Mouse (Mus musculus) forebrain, embryonic 13.5 days (tissue): ENCODE data around the gene Cnp. TPM values are rescaled to one million over a fixed set of nuclear protein-coding genes. Genes with fewer than 3 reads are reported as not detected.
"Not testable (repeated sequence)": the region's sequence is repeated elsewhere in the genome, so short reads cannot be mapped to it uniquely, and the experiment has no call there.

Experiments used
- ATAC-seq: fragments of 200-750 bp; cut with Nextera tagmentation; 2 replicates; pipeline ENCODE4 v1.8.0; 2017
- H3K27ac ChIP-seq: fragments of 300-500 bp; sonication (generic); 2 replicates; pipeline ENCODE4 v1.5.1; 2015; ENCODE audit warnings: inconsistent platforms, mild to moderate bottlenecking, moderate library complexity
- H3K27me3 ChIP-seq: fragments of 300-500 bp; sonication (generic); 2 replicates; pipeline ENCODE4 v1.6.1; 2015; ENCODE audit warnings: mild to moderate bottlenecking, inconsistent platforms
- H3K36me3 ChIP-seq: fragments of 300-500 bp; sonication (generic); 2 replicates; pipeline ENCODE4 v1.6.1; 2015; ENCODE audit warnings: mild to moderate bottlenecking, inconsistent platforms; ENCODE audit not compliant: poor library complexity, severe bottlenecking
- H3K4me1 ChIP-seq: fragments of 300-500 bp; sonication (generic); 2 replicates; pipeline ENCODE4 v1.6.1; 2015; ENCODE audit warnings: inconsistent platforms
- H3K4me2 ChIP-seq: fragments of 300-500 bp; sonication (generic); 2 replicates; pipeline ENCODE4 v1.6.1; 2015; ENCODE audit warnings: inconsistent platforms, mild to moderate bottlenecking, moderate library complexity
- H3K4me3 ChIP-seq: fragments of 300-500 bp; sonication (generic); 2 replicates; pipeline ENCODE4 v1.5.1; 2015; ENCODE audit warnings: mild to moderate bottlenecking, inconsistent platforms
- H3K9ac ChIP-seq: fragments of 300-500 bp; sonication (generic); 2 replicates; pipeline ENCODE4 v1.6.1; 2015; ENCODE audit warnings: mild to moderate bottlenecking, inconsistent platforms
- H3K9me3 ChIP-seq: fragments of 300-500 bp; sonication (generic); replicated peaks from 2 replicates; pipeline ENCODE4 v1.6.1; 2016; ENCODE audit warnings: inconsistent platforms
- WGBS: fragments of 180-500 bp; shearing (Covaris S2); methylation state at CpG from one replicate; pipeline ENCODE4 v1.1.7; 2015; 5-methylcytosine and 5-hydroxymethylcytosine counted together
- polyA plus RNA-seq: library from polyadenylated mRNA; unstranded; fragments of >200 nt; fragmentation: Nextera tagmentation; extraction: Ambion mirVana; gene quantifications from 2 replicates; pipeline ENCODE4 v1.2.1, GENCODE M21; 2015

Gene Cnp
- polyA plus RNA-seq, 1 experiment from 2014 or later, result 20.8 TPM

- Histone ChIP-seq H3K4me2 (no peak overlapping the region), H3K9ac (no peak overlapping the region), H3K4me3 (no peak overlapping the region), H3K36me3 (0 out of 2 replicates have a peak, but pooled peaks cover 15% of the 10 kb centered on the region), H3K9me3 (no peaks in the 10 kb centered on the region), H3K27ac (no peak overlapping the region), H3K4me1 (peaks cover 20% of the 10 kb centered on the region), H3K27me3 (no peaks in the 10 kb centered on the region)
- no peak for ATAC-seq
- WGBS, result 88% methylated on average over 5 of the region's 5 CpGs
These were observed 41.6 kb downstream of the Cnp start for GRCm38 (mm10) chr11:100616332-100616731.

DNA sequence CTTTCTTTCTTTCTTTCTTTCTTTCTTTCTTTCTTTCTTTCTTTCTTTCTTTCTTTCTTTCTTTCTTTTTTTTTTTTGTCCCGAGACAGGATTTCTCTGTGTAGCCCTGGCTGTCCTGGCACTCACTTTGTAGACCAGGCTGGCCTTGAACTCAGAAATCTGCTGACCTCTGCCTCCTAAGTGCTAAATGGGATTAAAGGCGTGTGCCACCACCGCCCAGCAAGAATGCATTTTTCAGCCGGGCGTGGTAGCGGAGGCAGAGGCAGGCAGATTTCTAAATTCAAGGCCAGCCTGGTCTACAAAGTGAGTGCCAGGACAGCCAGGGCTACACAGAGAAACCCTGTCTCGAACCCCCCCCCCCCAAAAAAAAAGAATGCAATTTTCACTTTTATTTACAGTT, 42.1 kb downstream of the Cnp start:
- H3K27ac ChIP-seq, H3K9ac ChIP-seq, H3K9me3 ChIP-seq, H3K4me2 ChIP-seq, ATAC-seq, H3K27me3 ChIP-seq, H3K4me3 ChIP-seq: not testable (repeated sequence)
- H3K4me1 ChIP-seq, result peaks cover 20% of the 10 kb centered on the region
- 89% methylated on average over 7 of the region's 7 CpGs for WGBS
- H3K36me3 ChIP-seq, result 0 out of 2 replicates have a peak, but pooled peaks cover 11% of the 10 kb centered on the region

GRCm38 (mm10) chr11:100617480-100617879, 42.8 kb downstream of the Cnp start:
- no peaks in the 10 kb centered on the region for H3K9me3 ChIP-seq
- 0 out of 2 replicates have a peak overlapping the region, but pooled peaks have one; percentile 90 for H3K9ac ChIP-seq
- H3K4me2 ChIP-seq, result peak overlapping the region; percentile 88
- 0 out of 2 replicates have a peak, but pooled peaks cover 9% of the 10 kb centered on the region for H3K36me3 ChIP-seq
- ATAC-seq, result no peak
- H3K27me3 ChIP-seq, result no peaks in the 10 kb centered on the region
- H3K27ac ChIP-seq, result no peak overlapping the region
- peak overlapping the region; percentile 96; the same call in 1 of the 2 replicates for H3K4me3 ChIP-seq
- WGBS, result 95% methylated on average over 4 of the region's 4 CpGs
- H3K4me1 ChIP-seq, result peaks cover 20% of the 10 kb centered on the region

DNA sequence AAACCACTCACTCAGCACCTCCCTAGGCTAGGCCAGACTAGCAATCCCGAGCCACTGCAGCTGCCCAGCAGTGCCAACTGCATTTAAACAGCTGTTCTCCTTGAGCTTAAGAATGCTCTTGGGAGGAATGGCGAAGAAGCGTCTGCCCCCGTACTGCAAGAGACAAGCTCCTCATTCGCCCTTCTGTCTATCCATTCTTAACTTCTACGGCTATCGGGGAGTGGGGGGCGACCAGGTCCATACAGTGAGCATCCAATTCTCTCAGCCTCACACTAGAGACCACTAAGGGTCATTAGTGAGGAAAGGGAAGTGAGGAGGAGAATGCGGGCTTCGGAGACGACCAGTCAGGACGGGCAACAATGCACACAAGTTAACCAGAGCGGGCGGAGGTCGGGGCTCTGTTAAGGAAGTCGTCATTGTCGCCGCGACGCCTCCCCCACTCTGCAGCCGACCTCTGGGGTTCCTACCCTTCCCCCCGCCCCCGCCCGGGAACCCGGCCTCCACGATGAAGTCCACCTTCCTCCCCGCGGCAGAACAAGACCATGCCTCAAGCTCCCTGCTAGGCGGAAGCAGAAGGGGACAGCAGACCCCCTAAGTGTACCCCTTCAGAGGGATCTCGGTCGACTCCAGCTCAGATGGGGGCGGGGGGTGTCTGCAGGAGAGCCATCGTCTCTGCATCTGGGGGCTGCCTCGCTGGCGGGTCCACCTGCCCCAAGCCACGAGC, 44.2 kb downstream of the Cnp start, which contains the start of gene Nkiras2:
TSS of gene Nkiras2 (plus strand) at position 484 of the 724 bp plus-strand sequence.
- peak; percentile 62 for ATAC-seq
- Histone ChIP-seq H3K4me2 (peak within 1 kb of the TSS; percentile 88), H3K27ac (peak within 1 kb of the TSS; percentile 85), H3K36me3 (0 out of 2 replicates have a peak, but pooled peaks cover 9% of the 10 kb centered on the region), H3K27me3 (no peaks in the 10 kb centered on the region), H3K4me1 (peaks cover 28% of the 10 kb centered on the region), H3K4me3 (peak within 1 kb of the TSS; percentile 96), H3K9ac (peak within 1 kb of the TSS; percentile 90), H3K9me3 (no peaks in the 10 kb centered on the region)
- under 1% methylated on average over 36 of the region's 36 CpGs for WGBS

DNA sequence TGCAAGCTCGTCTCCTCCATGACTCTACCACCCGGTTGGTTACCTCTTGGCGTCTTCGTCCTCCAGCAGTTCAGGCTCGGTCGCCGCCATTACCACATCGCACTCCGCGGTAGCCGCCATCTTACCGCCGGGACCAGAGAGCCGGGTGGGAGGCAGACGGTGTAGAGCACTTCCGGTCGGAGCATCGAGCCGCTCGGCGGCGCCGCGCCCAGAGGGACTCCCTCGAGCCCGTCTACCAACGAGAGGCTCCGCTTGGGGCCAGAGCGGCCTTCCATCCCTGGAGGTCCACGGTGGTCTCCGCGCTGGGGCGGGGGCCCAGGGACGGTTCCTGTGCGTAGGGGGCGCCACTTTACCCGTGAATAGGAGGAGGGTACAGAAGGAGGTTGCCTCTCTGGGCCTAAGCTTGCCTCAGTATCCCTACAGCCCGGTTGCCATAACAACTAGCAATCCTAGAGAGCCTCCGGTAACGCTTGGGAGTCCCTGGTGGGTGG, 44.8 kb downstream of the Cnp start:
- Histone ChIP-seq H3K4me2 (peak overlapping the region; percentile 88), H3K36me3 (peaks cover 11% of the 10 kb centered on the region; the same call in 1 of the 2 replicates), H3K27me3 (no peaks in the 10 kb centered on the region), H3K9ac (peak overlapping the region; percentile 90), H3K4me3 (peak overlapping the region; percentile 96), H3K27ac (peak overlapping the region; percentile 85), H3K9me3 (no peaks in the 10 kb centered on the region), H3K4me1 (peaks cover 34% of the 10 kb centered on the region)
- under 1% methylated on average over 40 of the region's 40 CpGs for WGBS
- peak; percentile 98 for ATAC-seq

- ATAC-seq, result no peak
- Histone ChIP-seq H3K4me2 (peak within 1 kb of the TSS; percentile 88), H3K36me3 (peaks cover 15% of the 10 kb centered on the region), H3K4me1 (peaks cover 36% of the 10 kb centered on the region), H3K27me3 (no peaks in the 10 kb centered on the region), H3K4me3 (peak within 1 kb of the TSS; percentile 96), H3K9ac (peak within 1 kb of the TSS; percentile 90), H3K27ac (peak within 1 kb of the TSS; percentile 85), H3K9me3 (no peaks in the 10 kb centered on the region)
- 3% methylated on average over 11 of the region's 11 CpGs for WGBS
These were observed 45.3 kb downstream of the Cnp start, which contains the start of gene Dnajc7 for GRCm38 (mm10) chr11:100619982-100620381. Gene Dnajc7 (minus strand): TSS chr11:100620168.

GRCm38 (mm10) chr11:100622714-100623113, 48.0 kb downstream of the Cnp start:
- peak overlapping the region; percentile 78 for H3K4me2 ChIP-seq
- WGBS, result under 1% methylated on average over 24 of the region's 24 CpGs
- ATAC-seq, result peak; percentile 63

GRCm38 (mm10) chr11:100623867-100624266, 49.2 kb downstream of the Cnp start:
- Histone ChIP-seq H3K9ac (peak overlapping the region; percentile 37), H3K4me2 (peak overlapping the region; percentile 78), H3K36me3 (peaks cover 29% of the 10 kb centered on the region), H3K4me1 (peaks cover 33% of the 10 kb centered on the region), H3K27ac (no peak overlapping the region), H3K27me3 (no peaks in the 10 kb centered on the region), H3K9me3 (no peaks in the 10 kb centered on the region), H3K4me3 (peak overlapping the region; percentile 82)
- WGBS, result 48% methylated on average over 5 of the region's 5 CpGs
- no peak for ATAC-seq

More at GRCm38 (mm10) chr11:100622714-100623113, 48.0 kb downstream of the Cnp start:
- peaks cover 29% of the 10 kb centered on the region for H3K36me3 ChIP-seq
- no peaks in the 10 kb centered on the region for H3K27me3 ChIP-seq
- no peaks in the 10 kb centered on the region for H3K9me3 ChIP-seq
- H3K9ac ChIP-seq, result peak overlapping the region; percentile 89
- H3K27ac ChIP-seq, result peak overlapping the region; percentile 74
- peaks cover 32% of the 10 kb centered on the region for H3K4me1 ChIP-seq
- H3K4me3 ChIP-seq, result peak overlapping the region; percentile 82

DNA sequence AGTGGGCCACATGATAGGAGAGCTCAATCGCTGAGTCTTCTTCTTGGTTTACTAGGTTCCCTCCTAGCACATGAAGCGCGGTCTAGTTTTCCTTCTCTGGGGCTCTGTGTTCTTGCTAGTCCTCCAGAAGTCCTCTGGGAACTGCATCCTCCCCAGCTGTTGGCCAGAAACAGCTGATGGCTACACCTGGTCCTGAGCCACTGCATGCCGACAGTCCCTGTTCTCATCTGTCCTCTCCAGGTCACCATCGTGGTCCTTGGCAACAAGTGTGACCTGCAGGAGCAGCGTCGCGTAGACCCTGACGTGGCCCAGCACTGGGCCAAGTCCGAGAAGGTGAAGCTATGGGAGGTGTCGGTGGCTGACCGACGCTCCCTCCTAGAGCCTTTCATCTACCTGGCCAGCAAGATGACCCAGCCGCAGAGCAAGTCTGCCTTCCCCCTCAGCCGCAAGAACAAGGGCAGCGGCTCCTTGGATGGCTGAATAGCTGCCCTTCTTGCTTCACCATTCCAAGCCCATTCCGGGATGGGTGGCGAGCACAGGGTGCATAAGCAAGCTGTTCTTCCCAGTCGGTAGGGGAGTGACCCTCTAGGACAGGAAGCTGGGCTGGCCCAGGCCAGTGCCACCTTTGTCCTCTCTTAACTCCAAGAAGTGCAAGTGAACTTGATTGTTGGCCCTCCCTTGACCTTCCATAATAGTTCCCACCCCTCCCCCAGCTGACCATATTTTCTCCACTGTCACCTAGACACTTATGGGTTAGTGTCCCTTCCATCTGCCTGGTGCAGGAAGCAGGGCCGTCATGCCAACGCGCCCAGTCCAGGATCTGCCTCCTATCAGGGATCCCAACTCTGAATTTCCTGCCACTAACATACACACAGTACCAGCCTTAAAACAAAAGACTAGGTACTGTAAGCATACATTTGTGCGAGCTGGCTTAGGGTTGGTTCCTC, 51.3 kb downstream of the Cnp start:
- H3K4me2 ChIP-seq, result no peak overlapping the region
- H3K4me3 ChIP-seq, result no peak overlapping the region
- no peak overlapping the region for H3K27ac ChIP-seq
- no peak for ATAC-seq
- no peaks in the 10 kb centered on the region for H3K9me3 ChIP-seq
- peaks cover 29% of the 10 kb centered on the region for H3K36me3 ChIP-seq
- 0 out of 2 replicates have a peak, but pooled peaks cover 3% of the 10 kb centered on the region for H3K27me3 ChIP-seq
- H3K4me1 ChIP-seq, result peaks cover 32% of the 10 kb centered on the region
- H3K9ac ChIP-seq, result no peak overlapping the region
- WGBS, result 94% methylated on average over 23 of the region's 23 CpGs

GRCm38 (mm10) chr11:100626701-100627195, 52.0 kb downstream of the Cnp start:
- Histone ChIP-seq H3K27ac (no peak overlapping the region), H3K27me3 (0 out of 2 replicates have a peak, but pooled peaks cover 3% of the 10 kb centered on the region), H3K4me1 (peaks cover 32% of the 10 kb centered on the region), H3K4me3 (no peak overlapping the region), H3K4me2 (no peak overlapping the region), H3K9me3 (no peaks in the 10 kb centered on the region), H3K36me3 (peaks cover 29% of the 10 kb centered on the region), H3K9ac (no peak overlapping the region)
- 27% methylated on average over 9 of the region's 9 CpGs for WGBS
- ATAC-seq, result peak; percentile 58

GRCm38 (mm10) chr11:100628056-100628455, 53.4 kb downstream of the Cnp start:
- H3K36me3 ChIP-seq, result peaks cover 29% of the 10 kb centered on the region
- 90% methylated on average over 5 of the region's 5 CpGs for WGBS
- no peak overlapping the region for H3K27ac ChIP-seq
- no peaks in the 10 kb centered on the region for H3K9me3 ChIP-seq
- no peak for ATAC-seq
- no peak overlapping the region for H3K4me3 ChIP-seq
- H3K4me1 ChIP-seq, result peaks cover 32% of the 10 kb centered on the region
- H3K4me2 ChIP-seq, result no peak overlapping the region
- H3K9ac ChIP-seq, result no peak overlapping the region
- 0 out of 2 replicates have a peak, but pooled peaks cover 5% of the 10 kb centered on the region for H3K27me3 ChIP-seq
